ENCODE assay signal across 19 mouse cellular contexts in the genomic region with DNA sequence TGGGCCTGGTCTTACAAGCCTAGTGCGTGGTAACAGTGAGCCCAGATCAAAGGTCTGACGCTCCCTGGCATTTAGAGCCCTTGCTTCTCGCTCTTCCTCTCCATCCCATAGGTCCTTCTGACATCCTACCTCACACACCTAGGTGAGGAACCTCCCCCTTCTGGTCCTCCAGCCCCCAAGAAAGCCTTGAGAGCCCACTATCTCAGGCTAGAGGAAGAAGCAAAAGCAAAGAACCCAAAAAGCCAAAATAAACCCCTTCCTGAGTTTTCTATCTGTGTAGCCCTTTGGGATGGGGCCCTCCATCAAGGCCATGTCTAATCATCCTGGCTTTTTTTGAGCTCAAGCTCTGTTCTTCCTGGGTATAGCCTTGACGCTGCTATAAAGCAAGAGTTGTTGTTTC. TPM values are rescaled to one million over a fixed set of nuclear protein-coding genes. Genes with fewer than 3 reads are reported as not detected.
"Had no signal": no experiment of that assay in that cellular context is flagged by ENCODE, and none has a peak within 500 bp of the region (broad histone marks: within the 10 kb centered on the region; RNA-seq: fewer than 3 reads in every experiment).

No protein-coding gene starts in this region.

- H3K27me3 ChIP-seq: neural tube, embryonic 13.5 days; neural tube, embryonic 15.5 days had no signal

- H3K4me2 ChIP-seq: lung, embryonic 14.5 days; midbrain, embryonic 12.5 days; neural tube, embryonic 13.5 days; neural tube, embryonic 15.5 days had no signal

- H3K9ac ChIP-seq: lung, embryonic 14.5 days; midbrain, embryonic 12.5 days; neural tube, embryonic 13.5 days; neural tube, embryonic 15.5 days had no signal

- H3K27ac ChIP-seq: midbrain, embryonic 10.5 days; midbrain, embryonic 12.5 days; neural tube, embryonic 13.5 days; neural tube, embryonic 15.5 days had no signal

- H3K4me1 ChIP-seq: midbrain, embryonic 10.5 days; midbrain, embryonic 12.5 days; neural tube, embryonic 13.5 days; neural tube, embryonic 15.5 days had no signal

- DNase-seq: lung, embryonic 14.5 days; lung, postnatal 10 days; midbrain, embryonic 14.5 days; retina, postnatal 1 day; right cerebral cortex, adult 18-20 months; right cerebral cortex, postnatal 25 days; right cerebral cortex, postnatal 4 days; spleen, adult 18-20 months; thymus, adult 18-20 months; thymus, postnatal 14 days; thymus, postnatal 36 days had no signal

- H3K9me3 ChIP-seq: midbrain, embryonic 12.5 days; neural tube, embryonic 13.5 days; neural tube, embryonic 15.5 days had no signal

- H3K36me3 ChIP-seq: midbrain, embryonic 10.5 days; midbrain, embryonic 12.5 days; neural tube, embryonic 13.5 days; neural tube, embryonic 15.5 days had no signal

- H3K4me3 ChIP-seq: midbrain, embryonic 10.5 days; midbrain, embryonic 12.5 days; myocyte; neural tube, embryonic 13.5 days; neural tube, embryonic 15.5 days had no signal

- ATAC-seq: midbrain, embryonic 16.5 days had no signal

RNA-seq across cellular contexts. Expression of gene Pkdrej, which starts 33.5 kb away (rescaled TPM):
- total RNA-seq: megakaryocyte, adult 5-6 weeks had no signal
- polyA plus RNA-seq: midbrain, embryonic 10.5 days; midbrain, embryonic 16.5 days; myocyte had no signal

RNA-seq across cellular contexts. Expression of gene Ppara, which starts 53.3 kb away (rescaled TPM):
- total RNA-seq: megakaryocyte, adult 5-6 weeks; megakaryocyte-erythroid progenitor cell, adult 5-6 weeks had no signal
